In the genomic region with DNA sequence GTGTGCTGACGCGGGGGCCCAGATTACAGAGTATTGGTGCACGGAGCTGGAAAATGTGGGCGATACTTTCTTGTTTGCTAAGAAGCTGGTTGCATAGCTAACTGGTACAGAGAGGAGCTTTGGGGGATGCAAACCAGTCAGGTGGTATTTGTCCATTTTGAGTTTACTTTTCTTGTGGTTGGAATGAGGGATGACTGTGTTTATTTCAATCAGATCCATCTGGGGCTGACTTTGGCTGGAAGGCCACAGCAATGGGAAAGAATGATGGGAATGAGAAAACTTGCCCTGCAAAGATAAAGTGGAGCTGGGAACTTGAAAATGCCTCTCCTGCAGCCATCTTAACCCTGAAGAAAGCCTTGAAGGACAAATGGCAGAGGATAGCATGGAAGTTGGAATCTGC, we compare ENCODE assay signal across 17 mouse cellular contexts.
DNase-seq lines count a peak whose midpoint lies in the region; ATAC-seq lines count a peak whose summit lies in the region.
"Had no signal": no experiment of that assay in that cellular context is flagged by ENCODE, and none has a peak within 500 bp of the region (broad histone marks: within the 10 kb centered on the region; RNA-seq: fewer than 3 reads in every experiment).

No protein-coding gene starts in this region.

- intact Hi-C loops in gastrocnemius, postnatal 36 days (cut with DNase I) = no loop called here

- 0 out of 2 replicates have a peak, but pooled peaks have one; percentile 38 for ATAC-seq in frontal cortex, adult (ENCODE audit: low TSS enrichment)
- ATAC-seq: CD4-positive, CD25-positive, alpha-beta regulatory T cell, adult 4 months; forebrain, embryonic 14.5 days; forebrain, embryonic 16.5 days had no signal

- DNase-seq in frontal cortex, postnatal 14 days (ENCODE audit: low spot score in 2 of 2) = no peak
- DNase-seq in 3T3-L1 (ENCODE audit: low read depth, low spot score) = peak; percentile 69
- DNase-seq in brain, adult 2 months (ENCODE audit: low read depth, low spot score) = peak; percentile 22
- DNase-seq in B cell, adult 2 months = no peak
- DNase-seq in gastrocnemius, postnatal 36 days = no peak
- DNase-seq: adrenal gland, adult 2 months; adrenal gland, postnatal 10 days; adrenal gland, postnatal 25 days; cerebellum, adult 11-12 months; cerebellum, adult 2 months; cerebellum, adult 9-10 months; cerebellum, postnatal 10 days; cerebellum, postnatal 25 days had no signal

Comparison
In these comparisons a context has a peak if more than half of its experiments do, and no peak if none do; other contexts are left out.
1. DNase-seq: peak in 3T3-L1 (single experiment) and brain, adult 2 months (single experiment); none in frontal cortex, postnatal 14 days (0 of 2), B cell, adult 2 months (0 of 2) and gastrocnemius, postnatal 36 days (0 of 2).